Mouse (Mus musculus): ENCODE measurements around the gene Fbxo31.

Gene Fbxo31

GRCm38 (mm10) chr8:121589205-121589726 lies 10.7 kb upstream of the Fbxo31 start:
- DNase-seq (ENCODE audit: low read depth, low spot score): no peak

DNA sequence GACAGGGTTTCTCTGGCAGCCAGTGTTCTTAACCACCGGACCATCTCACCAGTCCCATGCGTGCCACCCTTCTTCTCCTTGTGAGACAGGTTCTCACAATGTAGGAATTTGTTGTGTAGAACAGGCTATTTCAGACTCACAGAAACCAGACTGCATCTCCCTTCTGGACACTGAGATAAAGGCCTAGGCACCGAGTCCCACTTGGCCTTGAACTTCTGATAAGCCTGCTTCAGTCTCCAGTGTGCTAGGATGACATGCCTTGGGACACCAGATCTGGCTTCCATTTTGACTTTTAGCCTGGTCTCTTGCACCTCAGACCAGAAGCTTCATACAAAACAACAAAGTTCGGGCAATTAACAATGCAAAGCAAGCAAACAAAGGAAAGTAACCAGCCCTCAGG lies 10.1 kb upstream of the Fbxo31 start:
- no peak for DNase-seq (ENCODE audit: low read depth, low spot score)

DNA sequence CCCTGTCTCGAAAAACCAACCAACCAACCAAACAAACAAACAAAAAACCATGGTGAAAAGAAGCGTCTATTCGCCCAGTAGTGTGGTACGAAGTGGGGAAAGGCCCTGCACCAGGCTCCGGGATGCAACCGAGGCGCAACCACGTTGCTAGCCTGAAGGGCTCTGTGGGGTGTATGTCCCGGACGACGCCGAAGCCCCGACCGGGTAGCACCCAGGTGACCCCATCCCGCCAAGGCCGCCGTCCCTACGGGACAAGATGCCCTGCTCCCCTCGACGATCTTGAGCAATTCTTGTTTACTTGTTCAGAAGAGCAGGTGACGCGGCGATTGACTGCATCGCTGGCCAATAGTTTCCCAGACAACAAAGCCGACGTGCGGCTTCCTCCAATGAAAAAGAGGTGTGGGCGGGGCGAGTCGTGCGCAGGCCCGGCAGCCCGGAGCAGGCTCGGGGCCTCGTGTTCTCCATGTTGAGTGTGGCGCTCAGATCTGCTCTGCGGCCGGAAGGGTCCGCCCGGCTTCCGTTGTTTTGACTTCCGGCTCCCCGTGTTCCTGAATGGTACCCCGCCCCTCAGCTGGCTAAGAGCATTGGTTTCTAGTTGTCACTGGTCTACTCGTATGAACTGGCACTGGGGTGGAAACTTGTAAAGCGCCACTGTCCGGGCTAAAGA lies 6.7 kb upstream of the Fbxo31 start:
- peak; percentile 96 for DNase-seq (ENCODE audit: low read depth, low spot score)

DNA sequence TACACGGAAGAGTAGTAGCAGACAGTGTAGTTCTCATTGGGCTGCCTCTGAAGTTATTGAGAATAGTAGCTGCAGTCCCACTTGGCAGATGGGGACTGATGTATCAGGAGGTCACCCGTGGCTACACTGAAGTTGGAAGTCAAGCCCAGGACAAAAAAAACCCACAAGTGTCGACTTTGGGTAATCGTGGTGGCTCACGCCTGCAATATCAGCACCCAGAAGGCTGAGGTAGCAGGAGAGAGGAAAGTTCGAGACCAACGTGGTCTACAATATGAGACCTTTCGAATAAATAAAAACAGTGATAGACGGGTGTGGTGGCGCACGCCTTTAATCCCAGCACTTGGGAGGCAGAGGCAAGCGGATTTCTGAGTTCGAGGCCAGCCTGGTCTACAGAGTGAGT lies 6.1 kb upstream of the Fbxo31 start:
- no peak for DNase-seq (ENCODE audit: low read depth, low spot score)

- no peak for DNase-seq (ENCODE audit: low read depth, low spot score)
Measured at GRCm38 (mm10) chr8:121583653-121584052, 5.0 kb upstream of the Fbxo31 start.

GRCm38 (mm10) chr8:121580465-121580864 lies 1.9 kb upstream of the Fbxo31 start:
- DNase-seq (ENCODE audit: low read depth, low spot score): no peak

DNA sequence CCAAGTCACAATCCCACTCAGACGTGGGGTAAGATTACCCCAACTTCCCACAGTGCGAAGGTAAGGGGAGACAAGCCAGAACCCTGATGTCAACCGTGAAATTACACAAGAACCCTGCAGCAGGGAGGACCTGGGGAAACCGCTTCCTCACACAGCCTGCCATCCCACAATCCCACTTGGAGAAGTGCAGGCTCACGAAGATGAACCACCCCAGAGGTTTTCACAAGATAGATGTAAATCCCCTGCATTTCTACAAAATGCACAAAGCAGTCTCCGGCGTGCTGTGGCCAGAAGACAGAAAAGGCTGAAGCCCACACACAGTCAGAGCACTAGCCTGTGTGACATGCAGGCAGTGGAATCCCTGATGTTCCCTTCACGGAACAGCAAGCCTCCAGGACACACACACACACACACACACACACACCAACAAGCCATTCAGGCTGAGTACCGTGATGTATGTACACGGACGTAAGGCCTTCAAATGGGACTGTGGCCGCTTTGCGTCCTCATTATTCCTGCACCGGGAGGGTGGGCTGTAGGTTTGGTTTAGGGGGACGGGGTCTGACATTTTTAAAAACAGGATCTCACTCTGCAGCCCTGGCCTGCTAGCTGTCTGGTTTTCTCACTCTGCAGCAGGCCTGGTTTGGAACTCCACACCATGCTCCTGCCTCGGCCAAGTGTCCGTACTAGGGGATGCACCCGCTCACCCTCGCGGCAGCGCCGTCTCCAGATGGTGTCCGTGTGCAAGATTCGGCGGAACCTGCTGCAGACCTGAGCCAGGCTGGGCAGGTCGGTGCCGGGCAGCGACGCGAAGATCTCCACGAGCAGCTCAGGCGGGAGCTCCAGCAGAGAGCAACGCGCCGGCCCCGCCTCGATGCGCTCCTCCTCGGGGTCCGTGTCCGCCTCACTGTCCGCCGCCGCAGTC lies 593 bp downstream of the Fbxo31 start:
- no peak for DNase-seq (ENCODE audit: low read depth, low spot score)

DNA sequence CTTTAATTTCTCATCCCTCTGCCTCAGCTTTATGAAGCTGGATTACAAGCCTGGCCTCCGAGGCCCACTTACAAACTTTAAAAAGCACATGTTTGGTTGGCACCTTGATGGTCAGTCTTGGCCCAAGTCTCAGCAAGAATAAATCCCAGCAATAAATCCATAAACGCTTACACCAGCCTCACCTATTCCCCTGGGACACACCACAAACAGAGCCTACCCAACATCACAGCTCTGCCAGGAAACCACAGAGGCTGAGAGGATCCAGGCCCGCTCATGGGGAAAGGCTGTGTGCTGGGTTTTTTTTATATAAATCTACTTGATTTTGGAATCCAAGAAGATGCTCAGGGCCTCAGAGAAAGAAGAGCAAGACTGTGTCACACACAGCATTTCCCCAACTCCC lies 2.9 kb downstream of the Fbxo31 start:
- no peak for DNase-seq (ENCODE audit: low read depth, low spot score)

- no peak for DNase-seq (ENCODE audit: low read depth, low spot score)
Measured at GRCm38 (mm10) chr8:121573275-121573674, 5.3 kb downstream of the Fbxo31 start.

DNA sequence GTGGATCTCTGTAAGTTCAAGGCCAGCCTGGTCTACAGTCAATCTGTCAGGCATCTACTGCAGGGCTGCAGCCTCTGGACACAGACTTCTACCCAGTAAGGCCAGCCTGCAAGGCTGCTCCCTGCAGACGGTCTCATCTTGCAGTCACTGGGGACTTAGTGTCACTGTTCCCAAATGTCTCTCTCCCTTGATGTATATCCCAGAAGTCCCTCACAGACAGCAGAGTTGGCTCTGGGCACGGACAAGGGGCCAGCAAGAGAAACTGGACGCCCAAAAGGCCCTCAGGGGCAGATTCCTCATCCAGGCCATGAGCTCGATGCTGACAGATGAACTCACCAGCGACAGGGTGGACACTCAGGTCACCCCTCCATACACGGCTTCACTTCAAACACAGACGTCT lies 6.5 kb downstream of the Fbxo31 start:
- DNase-seq (ENCODE audit: low read depth, low spot score): no peak

- no peak for DNase-seq (ENCODE audit: low read depth, low spot score)
Measured at GRCm38 (mm10) chr8:121570801-121571200, 7.8 kb downstream of the Fbxo31 start.

GRCm38 (mm10) chr8:121570335-121570734 lies 8.3 kb downstream of the Fbxo31 start:
- DNase-seq (ENCODE audit: low read depth, low spot score): no peak

DNA sequence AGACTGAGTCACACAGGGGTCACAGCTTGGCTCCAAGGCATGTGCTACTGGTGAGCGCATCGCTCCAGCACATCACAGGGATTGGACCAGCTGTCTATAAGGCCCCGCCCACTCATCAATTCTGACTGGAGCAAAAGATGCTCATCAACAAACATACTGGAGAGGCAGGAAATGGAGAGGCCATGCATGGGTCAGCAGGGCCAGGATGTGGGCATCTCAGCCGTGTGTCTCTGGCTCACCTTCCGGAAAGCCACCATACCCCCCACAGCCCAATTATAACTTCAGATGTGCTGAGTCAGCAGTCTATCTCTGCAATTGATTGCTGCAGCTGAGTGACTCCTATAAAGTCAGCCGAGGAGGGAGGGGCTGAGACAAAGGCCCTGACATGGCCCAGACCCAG lies 10.3 kb downstream of the Fbxo31 start:
- DNase-seq (ENCODE audit: low read depth, low spot score): no peak

DNA sequence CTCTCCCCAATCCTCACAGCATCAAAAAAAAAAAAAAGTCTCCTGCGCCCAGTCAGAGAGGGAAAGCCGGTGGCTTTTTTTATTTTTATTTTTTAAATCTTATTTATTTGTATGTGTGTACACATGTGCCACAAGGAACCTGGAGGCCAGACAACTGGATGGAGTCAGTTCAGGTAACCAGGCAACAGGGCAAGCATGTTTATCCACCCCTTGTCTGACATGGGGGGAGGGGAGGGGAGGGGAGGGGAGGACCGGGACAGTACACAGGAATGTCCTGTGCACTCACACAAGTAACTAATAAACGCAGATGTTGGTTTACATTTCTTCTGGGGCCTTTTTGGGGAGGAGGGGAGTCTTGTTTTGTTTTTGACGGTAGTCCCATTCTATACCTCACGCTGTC lies 14.9 kb downstream of the Fbxo31 start:
- no peak for DNase-seq (ENCODE audit: low read depth, low spot score)

DNA sequence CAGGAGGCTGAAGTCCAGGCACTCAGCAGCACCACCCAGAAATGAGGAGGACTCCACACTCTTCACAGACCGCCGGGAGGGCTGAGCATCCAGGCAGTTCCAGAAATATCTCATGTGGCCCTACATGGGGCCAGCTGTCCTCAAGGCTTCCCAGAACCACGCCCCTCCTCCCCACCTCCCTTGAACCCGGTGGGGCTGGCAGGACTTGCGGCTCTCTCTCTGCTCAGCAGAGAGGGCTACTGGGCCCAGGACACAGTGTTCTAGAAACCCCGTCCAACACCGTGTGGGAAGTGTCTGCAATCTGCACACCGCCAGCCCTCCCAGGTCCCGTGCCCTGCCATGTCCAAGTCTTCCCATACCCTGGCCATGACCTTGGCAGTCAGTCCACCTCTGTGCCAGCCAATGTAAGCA lies 15.7 kb downstream of the Fbxo31 start:
- DNase-seq (ENCODE audit: low read depth, low spot score): no peak

- no peak for DNase-seq (ENCODE audit: low read depth, low spot score)
Measured at GRCm38 (mm10) chr8:121561636-121562345, 16.8 kb downstream of the Fbxo31 start.

GRCm38 (mm10) chr8:121560432-121561100 lies 18.0 kb downstream of the Fbxo31 start:
- no peak for DNase-seq (ENCODE audit: low read depth, low spot score)

GRCm38 (mm10) chr8:121559801-121560200 lies 18.8 kb downstream of the Fbxo31 start:
- no peak for DNase-seq (ENCODE audit: low read depth, low spot score)

GRCm38 (mm10) chr8:121558538-121558937 lies 20.1 kb downstream of the Fbxo31 start:
- DNase-seq (ENCODE audit: low read depth, low spot score): no peak

GRCm38 (mm10) chr8:121557746-121558145 lies 20.9 kb downstream of the Fbxo31 start:
- DNase-seq (ENCODE audit: low read depth, low spot score): no peak

DNA sequence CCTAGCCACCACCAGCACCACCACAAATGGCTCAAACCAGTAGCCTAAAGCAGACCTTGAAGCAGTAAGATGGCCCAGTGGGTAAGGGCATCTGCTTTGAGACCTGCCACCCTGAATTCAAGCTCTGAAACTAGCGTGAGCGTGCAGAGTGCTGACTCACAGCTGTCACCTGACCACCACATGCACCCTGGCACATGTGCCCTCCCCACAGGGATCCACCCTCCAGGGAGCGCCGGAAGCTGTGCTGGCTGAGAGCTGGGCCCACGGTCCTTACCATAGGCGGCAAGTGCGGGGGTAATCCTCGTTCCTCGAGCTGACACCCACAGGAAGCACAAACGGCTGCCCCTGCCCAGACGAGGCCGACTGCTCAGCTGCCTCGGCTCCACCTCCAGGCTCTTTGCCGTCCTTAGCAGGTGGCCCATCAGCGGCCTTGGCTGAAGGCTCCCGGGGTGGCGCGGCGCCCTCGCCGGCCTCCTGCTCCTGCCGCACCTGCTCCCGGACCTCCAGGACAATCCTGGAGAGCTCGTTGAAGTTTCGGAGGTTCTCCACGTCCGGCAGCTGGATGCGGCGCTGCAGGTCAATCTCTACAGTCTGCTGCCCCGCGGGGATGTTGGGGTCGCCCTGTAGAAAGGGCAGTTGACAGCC lies 24.7 kb downstream of the Fbxo31 start:
- no peak for DNase-seq (ENCODE audit: low read depth, low spot score)
